Mouse (Mus musculus): ENCODE measurements at regions not wholly inside any gene's neighbourhood (a gene's known extent, or its start where the extent isn't known, plus 50 kb on each side); places are given as distances from the start of the nearest gene placed in this dataset.

GRCm38 (mm10) chr10:17482751-17483150 is 240.3 kb upstream of the Cited2 start:
- TF ChIP-seq CTCF (IDR thresholded peaks at IDR 0.05; ENCODE audit: extremely low read depth, insufficient read depth, insufficient read length, insufficient replicate concordance) (no peak), POLR2A (IDR thresholded peaks at IDR 0.05; ENCODE audit: low read depth, low read length) (no peak)

Measured in spleen, adult 2 months (tissue).